Mouse (Mus musculus): ENCODE results near the gene Nt5e.

DNA sequence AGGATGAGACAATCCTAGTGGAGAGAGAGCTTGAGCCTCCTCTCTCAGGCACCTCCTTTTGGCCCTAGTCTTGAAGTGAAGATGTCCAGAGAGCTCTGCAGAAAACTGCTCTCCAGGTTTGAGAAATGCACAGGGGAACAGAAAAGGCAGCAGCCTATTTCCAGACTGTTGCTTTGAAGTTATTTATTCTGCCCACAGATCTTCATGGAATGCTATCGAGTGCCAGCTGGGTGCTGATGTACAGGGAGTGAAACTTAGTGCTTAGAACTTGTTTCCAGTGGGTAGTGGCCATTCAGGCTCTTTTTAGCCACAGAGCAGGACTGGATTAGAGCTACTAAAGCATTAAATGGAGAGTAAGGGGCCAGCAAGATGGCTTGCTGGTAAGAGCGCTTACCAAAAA, 8.8 kb downstream of the Nt5e start:
- TF ChIP-seq MAFK (IDR thresholded peaks at IDR 0.05; ENCODE audit: insufficient read depth, low read depth, low read length) (no peak), CHD2 (IDR thresholded peaks at IDR 0.05; ENCODE audit: low read depth, low read length) (no peak), ZNF384 (IDR thresholded peaks at IDR 0.05; ENCODE audit: low read depth, low read length) (no peak), HCFC1 (IDR thresholded peaks at IDR 0.05; ENCODE audit: borderline replicate concordance, insufficient read depth, low read length) (no peak), ZC3H11A (IDR thresholded peaks at IDR 0.05; ENCODE audit: borderline replicate concordance, low read depth, low read length) (no peak)
